Mouse (Mus musculus) midbrain, embryonic 15.5 days (tissue): ENCODE data around the gene Atp5h. TPM values are rescaled to one million over a fixed set of nuclear protein-coding genes. Genes with fewer than 3 reads are reported as not detected.

Experiments
- ATAC-seq: fragments of 200-750 bp; cut with Nextera tagmentation; replicated peaks from 2 replicates; pipeline ENCODE4 v1.8.0; 2017; ENCODE audit warnings: moderate TSS enrichment
- H3K27ac ChIP-seq: fragments of 300-500 bp; sonication (generic); 2 replicates; pipeline ENCODE4 v1.5.1; 2015; ENCODE audit warnings: mild to moderate bottlenecking, inconsistent platforms
- H3K27me3 ChIP-seq: fragments of 300-500 bp; sonication (generic); replicated peaks from 2 replicates; pipeline ENCODE4 v1.6.1; 2015; ENCODE audit warnings: inconsistent platforms
- H3K36me3 ChIP-seq: fragments of 300-500 bp; sonication (generic); replicated peaks from 2 replicates; pipeline ENCODE4 v1.6.1; 2015; ENCODE audit warnings: inconsistent platforms
- H3K4me1 ChIP-seq: fragments of 300-500 bp; sonication (generic); 2 replicates; pipeline ENCODE4 v1.6.1; 2015; ENCODE audit warnings: inconsistent platforms
- H3K4me2 ChIP-seq: fragments of 300-500 bp; sonication (generic); 2 replicates; pipeline ENCODE4 v1.6.1; 2015; ENCODE audit warnings: inconsistent platforms, mild to moderate bottlenecking, moderate library complexity
- H3K4me3 ChIP-seq: fragments of 300-500 bp; sonication (generic); 2 replicates; pipeline ENCODE4 v1.5.1; 2015; ENCODE audit warnings: mild to moderate bottlenecking, inconsistent platforms
- H3K9ac ChIP-seq: fragments of 300-500 bp; sonication (generic); 2 replicates; pipeline ENCODE4 v1.6.1; 2015; ENCODE audit warnings: mild to moderate bottlenecking, inconsistent platforms
- H3K9me3 ChIP-seq: fragments of 300-500 bp; sonication (generic); 2 replicates; pipeline ENCODE4 v1.6.1; 2016; ENCODE audit warnings: inconsistent platforms
- WGBS: fragments of 180-500 bp; shearing (Covaris S2); methylation state at CpG from one replicate; pipeline ENCODE4 v1.1.7; 2015; ENCODE audit warnings: mixed read lengths; 5-methylcytosine and 5-hydroxymethylcytosine counted together
- polyA plus RNA-seq: library from polyadenylated mRNA; unstranded; fragments of >200 nt; fragmentation: Nextera tagmentation; extraction: Ambion mirVana; gene quantifications from 2 replicates; pipeline ENCODE4 v1.2.1, GENCODE M21; 2015

The Atp5h gene
- polyA plus RNA-seq, 1 experiment from 2014 or later = 789 TPM

DNA sequence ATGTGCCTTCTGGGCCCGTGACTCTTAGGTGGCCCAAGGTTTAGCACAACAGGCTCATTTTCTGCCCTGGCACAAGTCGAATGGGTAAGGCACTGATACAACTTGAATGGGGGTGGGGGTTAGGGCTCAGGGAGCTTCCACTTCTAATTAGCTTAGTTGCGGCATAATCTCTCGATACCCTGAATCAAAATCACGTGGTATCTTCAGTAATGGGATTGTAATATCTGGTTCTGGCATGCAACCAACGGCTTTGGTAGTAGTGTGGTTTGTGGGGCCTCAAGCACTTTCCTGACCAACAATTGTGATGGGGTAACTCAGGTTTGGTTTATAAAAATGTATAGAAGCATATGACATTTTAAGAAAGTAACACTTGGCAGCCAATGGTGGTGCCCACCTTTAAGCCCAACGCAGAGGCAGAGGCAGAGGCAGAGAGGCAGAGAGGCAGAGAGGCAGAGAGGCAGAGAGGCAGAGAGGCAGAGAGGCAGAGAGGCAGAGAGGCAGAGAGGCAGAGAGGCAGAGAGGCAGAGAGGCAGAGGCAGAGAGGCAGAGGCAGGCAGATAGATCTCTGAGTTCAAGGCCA is 32.6 kb upstream of the Atp5h start:
- Histone ChIP-seq H3K27me3 (no peaks in the 10 kb centered on the region), H3K9me3 (no peaks in the 10 kb centered on the region), H3K36me3 (no peaks in the 10 kb centered on the region), H3K27ac (no peak overlapping the region), H3K4me3 (no peak overlapping the region), H3K9ac (no peak overlapping the region), H3K4me1 (no peaks in the 10 kb centered on the region), H3K4me2 (no peak overlapping the region)
- WGBS = 74% methylated on average over 7 of the region's 7 CpGs
- ATAC-seq = no peak

DNA sequence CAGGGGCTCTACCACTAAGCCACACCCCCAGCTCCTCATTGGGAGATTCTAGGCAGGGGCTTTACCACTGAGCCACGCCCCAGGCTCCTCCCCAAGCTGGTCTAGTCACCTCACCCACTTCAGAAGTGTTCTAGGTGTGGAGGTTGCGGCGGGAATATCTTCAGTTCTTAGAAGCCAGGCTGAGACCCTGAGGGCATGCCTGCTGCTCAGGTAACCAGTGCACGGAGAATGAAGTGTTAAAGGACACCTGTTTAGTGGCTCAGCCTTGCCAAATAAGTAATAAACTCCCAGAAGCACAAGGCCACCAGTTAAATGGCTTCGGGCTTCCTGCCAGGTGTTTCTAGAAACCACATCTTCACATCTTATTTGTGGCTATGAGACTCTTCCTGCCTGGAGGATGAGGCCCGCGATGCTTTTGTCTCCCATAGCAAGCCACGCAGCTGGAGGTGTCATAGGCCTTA is 32.0 kb upstream of the Atp5h start:
- no peak for ATAC-seq

DNA sequence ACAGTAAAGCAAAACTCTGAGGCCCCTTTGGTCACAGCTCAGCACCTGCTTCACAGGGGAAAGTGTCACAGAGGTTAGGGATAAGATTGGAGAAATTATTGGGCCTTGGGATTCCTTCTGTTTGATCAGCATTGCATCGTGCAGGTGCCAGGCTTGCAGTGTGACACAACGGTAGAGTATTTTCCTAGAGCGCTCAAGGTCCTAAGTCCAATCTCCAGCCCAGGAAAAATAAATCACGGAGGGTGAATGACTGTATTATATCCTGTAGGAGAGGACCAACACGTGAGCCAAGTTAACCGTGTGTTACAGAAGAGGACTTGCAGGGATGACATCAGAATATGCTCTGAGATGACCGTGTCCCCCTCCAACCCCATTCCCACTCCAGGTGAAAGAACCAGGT is 30.4 kb upstream of the Atp5h start:
- no peaks in the 10 kb centered on the region for H3K4me1 ChIP-seq
- 92% methylated on average over 7 of the region's 7 CpGs for WGBS
- no peaks in the 10 kb centered on the region for H3K36me3 ChIP-seq
- no peaks in the 10 kb centered on the region for H3K9me3 ChIP-seq
- no peak overlapping the region for H3K4me2 ChIP-seq
- H3K4me3 ChIP-seq = no peak overlapping the region
- no peak for ATAC-seq
- no peak overlapping the region for H3K9ac ChIP-seq
- H3K27me3 ChIP-seq = no peaks in the 10 kb centered on the region
- H3K27ac ChIP-seq = no peak overlapping the region

More for the DNA sequence above, 32.0 kb upstream of the Atp5h start:
- Histone ChIP-seq H3K4me2 (no peak overlapping the region), H3K9ac (no peak overlapping the region), H3K4me3 (no peak overlapping the region), H3K4me1 (no peaks in the 10 kb centered on the region), H3K36me3 (no peaks in the 10 kb centered on the region), H3K9me3 (no peaks in the 10 kb centered on the region), H3K27ac (no peak overlapping the region), H3K27me3 (no peaks in the 10 kb centered on the region)
- 80% methylated on average over 8 of the region's 8 CpGs for WGBS

DNA sequence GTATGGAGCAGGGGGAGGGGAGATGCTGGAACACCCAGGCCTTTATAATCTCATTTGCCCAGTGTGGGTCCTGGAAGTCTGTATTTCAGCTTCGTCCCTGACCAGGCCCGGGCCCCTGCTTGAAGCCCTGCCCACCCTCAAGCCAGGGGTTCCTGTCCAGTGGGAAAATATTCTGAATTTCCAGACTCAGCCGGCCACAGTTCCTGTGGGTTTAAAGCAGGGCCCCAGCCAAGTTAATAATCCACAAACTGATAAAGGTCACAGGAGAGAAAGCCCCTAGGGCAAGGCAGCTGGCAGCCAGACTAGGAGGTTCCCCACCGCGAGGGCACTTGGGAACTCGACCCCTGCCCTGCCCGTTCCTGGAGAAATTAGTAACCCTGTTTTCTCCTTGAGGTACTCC is 29.2 kb upstream of the Atp5h start:
- Histone ChIP-seq H3K4me1 (no peaks in the 10 kb centered on the region), H3K4me2 (no peak overlapping the region), H3K36me3 (no peaks in the 10 kb centered on the region), H3K4me3 (no peak overlapping the region), H3K27ac (no peak overlapping the region), H3K9me3 (no peaks in the 10 kb centered on the region), H3K27me3 (no peaks in the 10 kb centered on the region), H3K9ac (no peak overlapping the region)
- WGBS = 57% methylated on average over 7 of the region's 7 CpGs
- ATAC-seq = no peak

DNA sequence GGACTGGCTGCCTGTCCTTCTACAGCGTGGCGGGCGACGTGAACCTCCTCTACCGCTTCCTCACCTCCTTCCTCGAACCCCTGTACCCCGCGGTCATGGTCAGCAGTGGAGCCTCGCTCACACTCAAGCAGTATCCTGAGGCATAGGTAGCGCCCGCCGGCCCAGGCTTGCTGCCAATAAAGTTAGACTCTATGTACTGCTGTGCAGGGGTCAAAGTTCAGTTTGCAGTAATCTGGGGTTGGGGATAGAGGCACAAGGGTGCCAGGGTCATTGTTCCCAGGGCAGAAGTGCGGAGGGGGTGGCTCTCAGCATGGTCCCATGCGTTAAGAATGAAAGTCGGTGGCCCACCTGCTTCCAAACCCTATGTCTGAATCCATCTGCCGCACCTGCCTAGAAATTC is 28.3 kb upstream of the Atp5h start:
- no peak for ATAC-seq
- H3K4me1 ChIP-seq = no peaks in the 10 kb centered on the region
- H3K36me3 ChIP-seq = no peaks in the 10 kb centered on the region
- no peaks in the 10 kb centered on the region for H3K27me3 ChIP-seq
- 83% methylated on average over 16 of the region's 16 CpGs for WGBS
- no peak overlapping the region for H3K4me2 ChIP-seq
- H3K9me3 ChIP-seq = no peaks in the 10 kb centered on the region
- H3K27ac ChIP-seq = no peak overlapping the region
- H3K9ac ChIP-seq = no peak overlapping the region
- H3K4me3 ChIP-seq = no peak overlapping the region

DNA sequence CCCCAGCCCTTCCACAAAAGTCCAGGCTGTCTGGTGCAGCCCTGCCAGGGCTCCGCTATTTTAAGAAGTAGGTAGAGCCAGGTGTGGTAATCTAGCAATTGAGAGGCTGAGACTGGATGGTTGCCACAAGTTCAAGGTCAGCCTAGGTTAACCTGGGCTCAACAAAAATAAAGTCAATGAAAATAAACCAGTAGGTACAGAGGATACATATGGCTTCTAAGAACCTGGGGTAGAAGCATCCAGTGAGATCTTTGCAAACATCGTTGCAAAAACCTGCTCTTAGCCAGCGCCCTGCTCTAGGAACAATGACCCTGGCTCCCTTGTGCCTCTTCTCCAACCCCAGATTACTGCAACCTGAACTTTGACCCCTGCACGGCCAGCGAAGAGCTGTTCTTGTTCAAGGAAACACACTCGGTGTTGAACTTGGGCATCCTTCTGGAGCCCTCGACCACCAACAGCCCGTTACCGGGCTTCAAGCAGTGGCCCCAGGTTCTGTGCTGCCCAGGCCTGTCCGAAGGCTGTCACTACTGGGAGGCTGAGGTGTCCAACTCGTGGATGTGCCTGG is 27.6 kb upstream of the Atp5h start:
- H3K36me3 ChIP-seq = no peaks in the 10 kb centered on the region
- no peaks in the 10 kb centered on the region for H3K9me3 ChIP-seq
- no peak overlapping the region for H3K4me3 ChIP-seq
- no peaks in the 10 kb centered on the region for H3K4me1 ChIP-seq
- no peaks in the 10 kb centered on the region for H3K27me3 ChIP-seq
- H3K9ac ChIP-seq = no peak overlapping the region
- ATAC-seq = no peak
- no peak overlapping the region for H3K4me2 ChIP-seq
- no peak overlapping the region for H3K27ac ChIP-seq
- 87% methylated on average over 11 of the region's 11 CpGs for WGBS

DNA sequence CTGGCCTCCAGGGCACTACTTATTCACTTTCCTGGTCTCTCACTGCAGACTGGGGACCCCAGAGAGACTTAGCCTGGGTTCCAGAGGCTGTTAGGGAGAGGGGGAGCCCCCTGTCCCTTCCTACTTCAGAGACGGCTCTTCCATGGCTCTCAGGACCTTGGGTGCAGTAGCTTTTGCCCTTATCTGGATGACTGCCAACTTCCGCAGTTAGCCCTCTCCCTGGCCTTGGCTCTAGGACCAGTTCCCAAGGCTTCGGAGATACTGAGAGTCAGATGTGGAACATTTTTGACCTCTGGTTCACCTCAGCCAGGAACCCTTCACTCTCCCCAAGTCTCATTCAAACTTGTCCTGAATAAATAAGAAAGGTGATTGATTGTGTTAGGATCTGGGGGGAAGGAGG is 27.1 kb upstream of the Atp5h start:
- H3K9me3 ChIP-seq = no peaks in the 10 kb centered on the region
- no peaks in the 10 kb centered on the region for H3K4me1 ChIP-seq
- H3K9ac ChIP-seq = no peak overlapping the region
- H3K36me3 ChIP-seq = no peaks in the 10 kb centered on the region
- H3K4me2 ChIP-seq = no peak overlapping the region
- H3K27me3 ChIP-seq = no peaks in the 10 kb centered on the region
- WGBS = 84% methylated on average over 3 of the region's 3 CpGs
- H3K27ac ChIP-seq = no peak overlapping the region
- H3K4me3 ChIP-seq = no peak overlapping the region
- ATAC-seq = no peak

DNA sequence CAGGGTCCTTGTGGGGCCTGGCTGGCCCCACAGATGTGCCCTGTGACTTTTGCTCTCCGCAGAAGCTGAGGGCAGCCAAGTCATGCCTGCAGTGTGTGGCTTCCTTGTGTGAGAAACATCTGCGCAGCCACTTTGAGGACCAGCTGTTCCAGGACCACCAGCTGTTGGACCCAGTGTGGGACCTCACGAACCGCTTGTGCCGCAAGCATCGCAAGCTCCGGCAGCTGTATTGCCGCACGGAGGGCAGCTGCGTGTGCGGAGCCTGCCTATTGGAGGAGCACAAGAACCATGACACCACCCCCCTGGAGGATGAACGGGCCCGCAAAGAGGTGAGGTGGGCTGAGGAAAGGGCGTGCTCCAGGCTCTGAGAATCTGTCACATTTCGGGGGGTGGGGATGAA is 21.7 kb upstream of the Atp5h start:
- no peak overlapping the region for H3K4me3 ChIP-seq
- H3K9me3 ChIP-seq = no peaks in the 10 kb centered on the region
- H3K36me3 ChIP-seq = no peaks in the 10 kb centered on the region
- H3K4me2 ChIP-seq = no peak overlapping the region
- no peak for ATAC-seq
- H3K27me3 ChIP-seq = no peaks in the 10 kb centered on the region
- H3K9ac ChIP-seq = no peak overlapping the region
- peaks cover under 1% of the 10 kb centered on the region for H3K4me1 ChIP-seq
- H3K27ac ChIP-seq = no peak overlapping the region
- WGBS = 47% methylated on average over 15 of the region's 15 CpGs

DNA sequence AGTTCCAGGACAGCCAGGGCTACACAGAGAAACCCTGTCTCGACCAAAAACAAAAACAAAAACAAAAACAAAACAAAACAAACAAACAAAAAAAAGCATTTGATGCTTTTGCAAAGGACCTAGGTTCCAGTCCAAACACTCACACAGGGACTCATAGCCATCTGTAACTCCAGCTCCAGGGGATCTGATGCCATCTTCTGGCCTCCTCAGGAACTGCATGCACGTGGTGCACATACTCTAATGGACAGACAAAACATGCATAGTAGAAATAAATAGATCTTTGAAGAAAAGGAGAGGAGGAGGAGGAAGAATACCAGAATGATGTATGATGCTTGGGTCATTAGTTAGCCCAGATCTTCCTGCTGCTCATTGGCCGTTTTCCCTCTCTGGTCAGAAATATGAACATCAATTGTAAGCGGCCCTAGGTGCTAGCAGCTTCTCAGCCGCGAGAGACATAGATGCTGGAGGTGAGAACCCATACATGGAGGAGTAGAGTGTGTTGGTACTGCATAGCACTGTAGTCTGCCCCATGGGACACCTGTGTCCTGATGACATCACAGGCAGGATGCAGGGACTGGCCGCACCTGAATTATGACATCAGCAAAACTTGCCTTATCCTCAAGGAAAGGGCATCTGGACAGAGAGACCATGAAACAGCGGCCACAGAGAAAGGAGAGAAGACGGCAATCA is 20.3 kb upstream of the Atp5h start, which contains the start of gene Trim80:
TSS of gene Trim80 (plus strand) at position 640 of the 690 bp plus-strand sequence.
- Histone ChIP-seq H3K4me3 (no peak within 1 kb of the TSS), H3K27me3 (no peaks in the 10 kb centered on the region), H3K9ac (no peak within 1 kb of the TSS), H3K4me1 (peaks cover 12% of the 10 kb centered on the region), H3K36me3 (no peaks in the 10 kb centered on the region), H3K9me3 (no peaks in the 10 kb centered on the region), H3K27ac (no peak within 1 kb of the TSS), H3K4me2 (no peak within 1 kb of the TSS)
- ATAC-seq = no peak
- WGBS = 94% methylated on average over 9 of the region's 9 CpGs

DNA sequence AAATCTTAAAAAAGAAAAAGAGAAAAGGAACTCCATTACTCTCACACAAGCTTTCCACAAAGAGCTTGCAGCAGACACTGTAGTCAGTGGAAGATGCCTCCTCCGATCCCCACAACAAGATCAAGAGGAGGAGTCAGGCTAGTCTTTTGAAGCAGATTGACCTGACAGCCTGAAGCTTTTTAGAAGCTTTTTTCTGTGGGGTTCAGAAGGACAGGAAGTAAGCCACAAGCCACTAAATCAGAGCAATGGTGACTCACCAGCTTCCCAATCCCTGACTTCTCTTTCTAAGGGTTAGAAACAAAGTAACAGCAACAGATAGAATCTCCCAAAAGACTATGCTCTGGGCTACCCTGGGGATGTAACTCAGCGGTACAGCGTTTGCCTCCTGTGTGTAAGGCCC is 19.6 kb upstream of the Atp5h start:
- Histone ChIP-seq H3K9ac (no peak overlapping the region), H3K27me3 (no peaks in the 10 kb centered on the region), H3K9me3 (no peaks in the 10 kb centered on the region), H3K4me3 (no peak overlapping the region), H3K4me2 (no peak overlapping the region), H3K36me3 (no peaks in the 10 kb centered on the region), H3K4me1 (peaks cover 12% of the 10 kb centered on the region), H3K27ac (no peak overlapping the region)
- 87% methylated on average over 3 of the region's 3 CpGs for WGBS
- ATAC-seq = no peak

DNA sequence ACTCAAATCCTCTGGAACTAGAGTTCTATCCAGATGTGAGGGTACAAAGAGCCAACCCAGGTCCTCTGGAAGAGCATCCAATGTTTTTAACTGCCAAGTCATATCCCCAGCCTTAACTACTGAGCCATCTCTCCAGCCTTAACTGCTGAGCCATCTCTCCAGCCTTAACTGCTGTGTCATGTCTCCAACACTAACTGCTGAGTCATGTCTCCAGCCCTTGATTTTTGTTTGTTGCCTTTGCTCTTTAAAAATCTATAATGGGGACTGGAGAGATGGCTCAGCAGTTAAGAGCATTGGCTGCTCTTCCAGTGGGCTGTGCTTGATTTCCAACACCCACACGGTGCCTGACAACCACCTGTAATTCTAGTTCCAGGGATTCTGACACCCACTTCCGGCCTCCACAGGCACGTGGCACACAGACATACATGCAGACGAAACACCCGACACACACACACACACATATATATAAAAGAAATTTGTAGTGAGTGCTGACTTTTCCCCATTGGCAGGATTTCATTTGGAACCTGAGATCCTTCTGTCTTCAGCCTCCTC is 17.9 kb upstream of the Atp5h start:
- no peak for ATAC-seq
- no peak overlapping the region for H3K9ac ChIP-seq
- H3K4me3 ChIP-seq = no peak overlapping the region
- H3K4me1 ChIP-seq = peaks cover 12% of the 10 kb centered on the region
- WGBS = 88% methylated on average over 5 of the region's 5 CpGs
- no peak overlapping the region for H3K4me2 ChIP-seq
- H3K36me3 ChIP-seq = 0 out of 2 replicates have a peak, but pooled peaks cover 5% of the 10 kb centered on the region
- no peak overlapping the region for H3K27ac ChIP-seq
- no peaks in the 10 kb centered on the region for H3K27me3 ChIP-seq
- no peaks in the 10 kb centered on the region for H3K9me3 ChIP-seq

DNA sequence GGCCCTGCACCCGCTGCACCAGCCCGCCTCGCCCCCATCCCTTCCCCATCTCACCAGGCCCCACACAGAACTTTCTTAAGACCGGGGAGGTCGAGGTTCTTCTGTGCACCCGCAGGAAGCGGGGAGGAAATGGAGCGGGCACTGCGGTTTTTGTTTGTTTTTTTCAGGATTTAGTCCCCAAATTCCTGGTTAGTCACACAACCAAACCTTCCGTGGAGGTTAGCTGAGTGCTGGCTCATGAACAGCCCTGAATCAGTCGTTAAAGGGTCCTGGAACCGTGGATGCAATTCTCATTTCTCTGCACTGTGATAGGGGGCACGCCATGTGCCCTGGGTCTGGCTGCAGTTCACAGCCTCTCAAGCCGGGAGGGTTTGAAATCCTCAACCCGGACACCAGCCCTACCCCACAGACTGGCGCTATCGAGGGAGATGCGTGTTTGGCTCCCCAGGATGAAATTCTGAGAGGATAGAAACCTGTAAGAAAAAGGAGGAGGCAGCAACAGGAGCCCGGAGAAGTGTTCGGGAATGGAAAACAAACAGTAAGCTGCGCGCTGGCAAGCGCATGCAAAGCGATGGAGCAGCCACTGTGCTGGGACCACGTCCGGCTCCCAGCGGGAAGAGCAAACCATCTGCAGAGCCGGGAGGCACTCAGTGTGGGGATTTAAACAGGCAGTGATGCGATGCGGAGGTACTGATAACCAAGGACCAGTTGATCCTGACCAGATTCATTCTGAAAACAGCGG is 16.0 kb upstream of the Atp5h start:
- H3K27ac ChIP-seq = no peak overlapping the region
- ATAC-seq = no peak; the same call in 1 of the 2 replicates
- peaks cover 19% of the 10 kb centered on the region for H3K36me3 ChIP-seq
- WGBS = 4% methylated on average over 31 of the region's 31 CpGs
- H3K4me1 ChIP-seq = peaks cover 12% of the 10 kb centered on the region
- H3K9ac ChIP-seq = peak overlapping the region; percentile 27
- H3K4me2 ChIP-seq = peak overlapping the region; percentile 54
- no peaks in the 10 kb centered on the region for H3K27me3 ChIP-seq
- no peaks in the 10 kb centered on the region for H3K9me3 ChIP-seq
- H3K4me3 ChIP-seq = peak overlapping the region; percentile 28
